Mouse (Mus musculus): ENCODE data around the gene Adgrg3. TPM values are rescaled to one million over a fixed set of nuclear protein-coding genes. Genes with fewer than 3 reads are reported as not detected.

Gene Adgrg3
- polyA plus RNA-seq, 1 experiment from 2014 or later: 4.5 TPM

DNA sequence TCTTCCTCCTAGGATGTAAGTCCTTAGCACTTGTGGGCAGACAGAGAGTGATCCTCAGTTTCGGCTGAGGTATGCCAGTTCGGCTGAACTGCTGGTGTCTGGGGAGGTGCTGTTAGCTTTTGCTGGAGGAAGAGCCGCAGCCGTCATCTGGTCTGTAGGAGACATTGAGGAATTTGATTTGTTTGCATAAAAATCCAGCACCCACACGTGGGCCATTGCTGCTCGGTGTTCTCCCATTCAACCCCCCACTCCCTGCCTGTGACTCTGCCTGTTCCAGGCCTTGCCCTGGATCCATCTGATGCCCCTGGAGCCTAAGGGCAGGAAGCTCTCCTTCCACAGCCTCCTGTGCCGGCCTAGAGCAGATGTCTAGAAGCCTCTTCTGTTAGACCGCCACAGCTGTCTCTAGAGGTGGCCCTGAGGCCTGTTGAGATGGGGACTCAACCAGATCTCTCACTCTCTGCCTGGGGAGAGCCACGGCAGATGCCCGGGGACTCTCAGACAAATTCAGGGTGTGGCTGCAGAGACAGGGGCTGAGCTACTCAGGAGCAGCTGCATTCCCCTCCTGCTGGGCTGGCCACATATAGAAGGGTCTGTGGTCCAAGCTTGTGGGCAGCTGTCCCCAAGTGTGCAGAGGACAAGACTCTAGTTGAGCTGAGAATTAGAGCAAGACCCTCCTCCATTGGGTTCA is 67.4 kb downstream of the Adgrg3 start:
- H3K4me1 ChIP-seq (ENCODE audit: control insufficient read depth, insufficient read depth, low read length): peaks cover 18% of the 10 kb centered on the region
- H3K27me3 ChIP-seq (ENCODE audit: control insufficient read depth, insufficient read depth, low read length): no peaks in the 10 kb centered on the region
- H3K36me3 ChIP-seq (ENCODE audit: control insufficient read depth, insufficient read depth, low read length): peaks cover 6% of the 10 kb centered on the region; the same call in 1 of the 2 replicates
- H3K4me2 ChIP-seq: peak overlapping the region; percentile 44
- ATAC-seq (replicated peaks; ENCODE audit: insufficient number of reproducible peaks, low FRiP score, low TSS enrichment): no peak
- WGBS (ENCODE audit: insufficient replicate concordance): 83% methylated on average over 10 of the region's 10 CpGs
- H3K27ac ChIP-seq (ENCODE audit: low read depth, low read length): peak overlapping the region; percentile 73
- peak overlapping the region; percentile 39 for H3K9ac ChIP-seq (ENCODE audit: low read depth, low read length)
- no peak overlapping the region; the same call in 1 of the 2 replicates for H3K4me3 ChIP-seq (ENCODE audit: low read depth, low read length)
- no peaks in the 10 kb centered on the region for H3K9me3 ChIP-seq (replicated peaks; ENCODE audit: control insufficient read depth, low read length)

DNA sequence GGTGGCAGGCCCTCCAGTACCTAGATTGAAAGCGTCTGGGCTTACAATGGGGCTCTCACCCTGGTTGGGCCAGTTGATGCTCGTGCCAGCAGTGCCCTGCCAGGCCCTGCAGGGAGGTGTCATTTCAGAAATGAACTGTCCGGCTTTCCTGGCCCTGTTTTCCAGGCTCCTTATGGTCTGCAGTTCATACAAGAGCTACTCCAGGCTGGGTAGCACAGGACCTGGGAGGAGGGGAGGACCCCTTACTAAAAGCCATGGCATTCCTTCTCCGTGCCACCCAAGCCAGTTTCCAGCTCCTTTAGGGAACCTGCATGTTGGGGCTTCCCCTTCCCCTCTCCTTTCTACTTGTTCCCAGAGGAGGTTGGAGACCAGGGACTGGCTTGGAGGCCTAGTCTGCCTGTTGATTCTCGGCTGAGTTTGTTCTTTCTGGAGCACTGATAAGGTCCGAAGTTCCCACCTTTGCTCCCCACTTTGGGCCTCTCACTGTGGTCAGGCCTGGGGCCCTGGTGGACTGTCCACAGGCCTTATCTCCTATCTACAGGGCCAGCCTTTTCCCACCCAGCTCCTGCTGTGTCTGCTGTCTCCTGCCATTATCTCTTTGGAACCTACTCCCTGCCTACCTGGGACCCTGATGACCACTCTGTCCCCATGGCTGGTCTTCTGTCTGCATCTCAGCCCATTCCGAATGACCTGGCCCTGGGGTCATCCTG is 68.1 kb downstream of the Adgrg3 start:
- peak overlapping the region; percentile 44 for H3K4me2 ChIP-seq
- H3K9ac ChIP-seq (ENCODE audit: low read depth, low read length): peak overlapping the region; percentile 39
- no peaks in the 10 kb centered on the region for H3K27me3 ChIP-seq (ENCODE audit: control insufficient read depth, insufficient read depth, low read length)
- H3K9me3 ChIP-seq (replicated peaks; ENCODE audit: control insufficient read depth, low read length): no peaks in the 10 kb centered on the region
- H3K4me1 ChIP-seq (ENCODE audit: control insufficient read depth, insufficient read depth, low read length): peaks cover 18% of the 10 kb centered on the region
- 59% methylated on average over 7 of the region's 7 CpGs for WGBS (ENCODE audit: insufficient replicate concordance)
- H3K4me3 ChIP-seq (ENCODE audit: low read depth, low read length): no peak overlapping the region; the same call in 1 of the 2 replicates
- peaks cover 6% of the 10 kb centered on the region; the same call in 1 of the 2 replicates for H3K36me3 ChIP-seq (ENCODE audit: control insufficient read depth, insufficient read depth, low read length)
- H3K27ac ChIP-seq (ENCODE audit: low read depth, low read length): peak overlapping the region; percentile 73
- peak; percentile 58 for ATAC-seq (replicated peaks; ENCODE audit: insufficient number of reproducible peaks, low FRiP score, low TSS enrichment)

DNA sequence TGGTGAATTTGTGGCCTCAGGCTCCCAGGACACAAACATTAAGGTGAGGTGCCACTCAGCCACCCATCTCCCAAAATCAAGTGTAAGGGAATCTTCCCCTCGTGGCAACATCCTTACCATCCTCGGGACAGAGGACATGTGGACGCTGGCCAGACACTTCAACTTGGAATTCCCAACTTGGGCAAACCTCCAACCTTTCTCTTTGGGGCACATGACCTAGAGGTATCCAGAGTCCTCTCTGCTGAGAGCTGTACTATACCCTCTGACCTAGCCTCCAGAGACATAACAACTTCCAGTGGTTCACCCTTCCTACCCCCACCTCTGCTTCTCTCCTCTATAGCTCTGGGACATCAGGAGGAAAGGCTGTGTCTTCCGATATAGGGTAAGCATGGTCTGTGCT is 76.1 kb downstream of the Adgrg3 start:
- Histone ChIP-seq H3K4me2 (no peak overlapping the region), H3K36me3 (ENCODE audit: control insufficient read depth, insufficient read depth, low read length) (peaks cover 17% of the 10 kb centered on the region), H3K4me3 (ENCODE audit: low read depth, low read length) (no peak overlapping the region), H3K4me1 (ENCODE audit: control insufficient read depth, insufficient read depth, low read length) (no peaks in the 10 kb centered on the region), H3K9ac (ENCODE audit: low read depth, low read length) (no peak overlapping the region), H3K9me3 (replicated peaks; ENCODE audit: control insufficient read depth, low read length) (no peaks in the 10 kb centered on the region), H3K27me3 (ENCODE audit: control insufficient read depth, insufficient read depth, low read length) (no peaks in the 10 kb centered on the region), H3K27ac (ENCODE audit: low read depth, low read length) (no peak overlapping the region)
- WGBS (ENCODE audit: insufficient replicate concordance): 81% methylated on average over 4 of the region's 4 CpGs
- no peak for ATAC-seq (replicated peaks; ENCODE audit: insufficient number of reproducible peaks, low FRiP score, low TSS enrichment)

Other genes starting within 250 kb of the Adgrg3 start
- 8.8 and 11.2 TPM in 2 replicates for gene Cx3cl1, start 245.7 kb upstream of the Adgrg3 start, polyA plus RNA-seq (2014; fragmentation: Nextera tagmentation; extraction: Ambion mirVana)
- 0.69 TPM in 1 of 2 replicates, not detected in the other for gene Ccl17, start 207.2 kb upstream of the Adgrg3 start, polyA plus RNA-seq (2014; fragmentation: Nextera tagmentation; extraction: Ambion mirVana)
- gene Coq9, start 179.4 kb upstream of the Adgrg3 start, polyA plus RNA-seq (2014; fragmentation: Nextera tagmentation; extraction: Ambion mirVana): 125 and 126 TPM in 2 replicates
- gene Ciapin1, start 179.3 kb upstream of the Adgrg3 start, polyA plus RNA-seq (2014; fragmentation: Nextera tagmentation; extraction: Ambion mirVana): 97.0 and 97.5 TPM in 2 replicates
- gene Polr2c, start 160.2 kb upstream of the Adgrg3 start, polyA plus RNA-seq (2014; fragmentation: Nextera tagmentation; extraction: Ambion mirVana): 141 and 143 TPM in 2 replicates
- 46.2 and 57.7 TPM in 2 replicates for gene Dok4, start 141.4 kb upstream of the Adgrg3 start, polyA plus RNA-seq (2014; fragmentation: Nextera tagmentation; extraction: Ambion mirVana)
- gene Ccdc102a, start 99.6 kb upstream of the Adgrg3 start, polyA plus RNA-seq (2014; fragmentation: Nextera tagmentation; extraction: Ambion mirVana): 22.8 and 24.8 TPM in 2 replicates
- 0.10 and 0.47 TPM in 2 replicates for gene Adgrg5, start 94.0 kb upstream of the Adgrg3 start, polyA plus RNA-seq (2014; fragmentation: Nextera tagmentation; extraction: Ambion mirVana)
- gene Adgrg1, start 42.9 kb upstream of the Adgrg3 start, polyA plus RNA-seq (2014; fragmentation: Nextera tagmentation; extraction: Ambion mirVana): 6.4 and 7.5 TPM in 2 replicates
- not detected in 2 replicates for gene Drc7, start 37.4 kb downstream of the Adgrg3 start, polyA plus RNA-seq (2014; fragmentation: Nextera tagmentation; extraction: Ambion mirVana)
- 18.3 and 18.6 TPM in 2 replicates for gene Katnb1, start 63.5 kb downstream of the Adgrg3 start, polyA plus RNA-seq (2014; fragmentation: Nextera tagmentation; extraction: Ambion mirVana)
- 5.7 and 10.0 TPM in 2 replicates for gene Kifc3, start 185.1 kb downstream of the Adgrg3 start, polyA plus RNA-seq (2014; fragmentation: Nextera tagmentation; extraction: Ambion mirVana)